Mouse (Mus musculus) hindbrain, embryonic 15.5 days (tissue): ENCODE results near the gene Kcnk18. TPM values are rescaled to one million over a fixed set of nuclear protein-coding genes. Genes with fewer than 3 reads are reported as not detected.

ENCODE experiments used
- ATAC-seq: fragments of 200-750 bp; cut with Nextera tagmentation; 2 replicates; pipeline ENCODE4 v1.8.0; 2017; ENCODE audit warnings: low read depth, moderate number of reproducible peaks, moderate TSS enrichment; ENCODE audit not compliant: low FRiP score
- H3K27ac ChIP-seq: fragments of 300-500 bp; sonication (generic); replicated peaks from 2 replicates; pipeline ENCODE4 v1.5.1; 2015; ENCODE audit warnings: mild to moderate bottlenecking, inconsistent platforms
- H3K27me3 ChIP-seq: fragments of 300-500 bp; sonication (generic); 2 replicates; pipeline ENCODE4 v1.6.1; 2015; ENCODE audit warnings: control low read depth, inconsistent platforms
- H3K36me3 ChIP-seq: fragments of 300-500 bp; sonication (generic); 2 replicates; pipeline ENCODE4 v1.6.1; 2015; ENCODE audit warnings: control low read depth, inconsistent platforms
- H3K4me1 ChIP-seq: fragments of 300-500 bp; sonication (generic); replicated peaks from 2 replicates; pipeline ENCODE4 v1.6.1; 2015; ENCODE audit warnings: control low read depth, inconsistent platforms
- H3K4me2 ChIP-seq: fragments of 300-500 bp; sonication (generic); 2 replicates; pipeline ENCODE4 v1.6.1; 2015; ENCODE audit warnings: moderate library complexity, mild to moderate bottlenecking, inconsistent platforms
- H3K4me3 ChIP-seq: fragments of 300-500 bp; sonication (generic); 2 replicates; pipeline ENCODE4 v1.5.1; 2015; ENCODE audit warnings: mild to moderate bottlenecking, inconsistent platforms
- H3K9ac ChIP-seq: fragments of 300-500 bp; sonication (generic); 2 replicates; pipeline ENCODE4 v1.6.1; 2015; ENCODE audit warnings: inconsistent platforms
- H3K9me3 ChIP-seq: fragments of 300-500 bp; sonication (generic); 2 replicates; pipeline ENCODE4 v1.6.1; 2016; ENCODE audit warnings: control low read depth, inconsistent platforms
- WGBS: fragments of 180-500 bp; shearing (Covaris S2); methylation state at CpG from one replicate; pipeline ENCODE4 v1.1.7; 2015; 5-methylcytosine and 5-hydroxymethylcytosine counted together
- polyA plus RNA-seq: library from polyadenylated mRNA; unstranded; fragments of >200 nt; fragmentation: Nextera tagmentation; extraction: Ambion mirVana; gene quantifications from 2 replicates; pipeline ENCODE4 v1.2.1, GENCODE M21; 2015

Kcnk18 gene
- polyA plus RNA-seq, 1 experiment from 2014 or later, result 0.10 TPM

- Histone ChIP-seq H3K9me3 (no peaks in the 10 kb centered on the region), H3K4me1 (0 out of 2 replicates have a peak, but pooled peaks cover 7% of the 10 kb centered on the region), H3K4me3 (no peak overlapping the region), H3K27me3 (peaks cover 89% of the 10 kb centered on the region), H3K9ac (no peak overlapping the region), H3K36me3 (no peaks in the 10 kb centered on the region), H3K4me2 (no peak overlapping the region), H3K27ac (no peak overlapping the region)
- no peak for ATAC-seq
- 2% methylated on average over 2 of the region's 2 CpGs for WGBS
These were observed 26.5 kb upstream of the Kcnk18 start for GRCm38 (mm10) chr19:59192491-59192890.

GRCm38 (mm10) chr19:59193456-59193855 is 25.6 kb upstream of the Kcnk18 start:
- Histone ChIP-seq H3K4me1 (0 out of 2 replicates have a peak, but pooled peaks cover 7% of the 10 kb centered on the region), H3K9ac (no peak overlapping the region), H3K27ac (no peak overlapping the region), H3K36me3 (no peaks in the 10 kb centered on the region), H3K9me3 (no peaks in the 10 kb centered on the region), H3K4me3 (no peak overlapping the region), H3K27me3 (peaks cover 89% of the 10 kb centered on the region), H3K4me2 (no peak overlapping the region)
- under 1% methylated on average over 10 of the region's 10 CpGs for WGBS
- no peak for ATAC-seq

- Histone ChIP-seq H3K36me3 (no peaks in the 10 kb centered on the region), H3K4me2 (0 out of 2 replicates have a peak overlapping the region, but pooled peaks have one; percentile 3), H3K9me3 (no peaks in the 10 kb centered on the region), H3K27ac (no peak overlapping the region), H3K4me1 (0 out of 2 replicates have a peak, but pooled peaks cover 7% of the 10 kb centered on the region), H3K9ac (no peak overlapping the region), H3K4me3 (no peak overlapping the region), H3K27me3 (peaks cover 87% of the 10 kb centered on the region)
- WGBS, result under 1% methylated on average over 50 of the region's 50 CpGs
- no peak for ATAC-seq
These were observed 24.8 kb upstream of the Kcnk18 start for GRCm38 (mm10) chr19:59193986-59194820.

- WGBS, result 8% methylated on average over 9 of the region's 9 CpGs
- no peak overlapping the region for H3K9ac ChIP-seq
- no peak for ATAC-seq
- H3K4me3 ChIP-seq, result no peak overlapping the region
- no peaks in the 10 kb centered on the region for H3K9me3 ChIP-seq
- no peak overlapping the region for H3K27ac ChIP-seq
- peaks cover 81% of the 10 kb centered on the region for H3K27me3 ChIP-seq
- H3K4me1 ChIP-seq, result 0 out of 2 replicates have a peak, but pooled peaks cover 7% of the 10 kb centered on the region
- H3K4me2 ChIP-seq, result no peak overlapping the region
- no peaks in the 10 kb centered on the region for H3K36me3 ChIP-seq
These were observed 23.7 kb upstream of the Kcnk18 start for GRCm38 (mm10) chr19:59195181-59195770.

- Histone ChIP-seq H3K27me3 (peaks cover 72% of the 10 kb centered on the region), H3K9ac (no peak overlapping the region), H3K27ac (no peak overlapping the region), H3K9me3 (no peaks in the 10 kb centered on the region), H3K4me2 (no peak overlapping the region), H3K4me1 (0 out of 2 replicates have a peak, but pooled peaks cover 7% of the 10 kb centered on the region), H3K4me3 (no peak overlapping the region), H3K36me3 (no peaks in the 10 kb centered on the region)
- peak; percentile 65; the same call in 1 of the 2 replicates for ATAC-seq
- WGBS, result 1% methylated on average over 15 of the region's 15 CpGs
These were observed 22.8 kb upstream of the Kcnk18 start for GRCm38 (mm10) chr19:59196111-59196666.

GRCm38 (mm10) chr19:59198161-59198560 is 20.9 kb upstream of the Kcnk18 start:
- peaks cover 54% of the 10 kb centered on the region for H3K27me3 ChIP-seq
- ATAC-seq, result no peak

GRCm38 (mm10) chr19:59208475-59208874 is 10.5 kb upstream of the Kcnk18 start:
- peak; percentile 72 for ATAC-seq
- H3K36me3 ChIP-seq, result no peaks in the 10 kb centered on the region
- H3K27me3 ChIP-seq, result peaks cover 17% of the 10 kb centered on the region
- no peak overlapping the region for H3K4me3 ChIP-seq
- 32% methylated on average over 5 of the region's 5 CpGs for WGBS
- no peak overlapping the region for H3K27ac ChIP-seq
- no peak overlapping the region for H3K4me2 ChIP-seq
- H3K9me3 ChIP-seq, result no peaks in the 10 kb centered on the region
- H3K9ac ChIP-seq, result no peak overlapping the region
- H3K4me1 ChIP-seq, result no peaks in the 10 kb centered on the region

More at GRCm38 (mm10) chr19:59198161-59198560, 20.9 kb upstream of the Kcnk18 start:
- Histone ChIP-seq H3K4me3 (no peak overlapping the region), H3K4me2 (no peak overlapping the region), H3K36me3 (no peaks in the 10 kb centered on the region), H3K9ac (no peak overlapping the region), H3K27ac (no peak overlapping the region), H3K4me1 (0 out of 2 replicates have a peak, but pooled peaks cover 7% of the 10 kb centered on the region), H3K9me3 (no peaks in the 10 kb centered on the region)
- WGBS, result 45% methylated on average over 7 of the region's 7 CpGs

GRCm38 (mm10) chr19:59208986-59209385 is 10.0 kb upstream of the Kcnk18 start:
- H3K4me1 ChIP-seq, result no peaks in the 10 kb centered on the region
- peaks cover 18% of the 10 kb centered on the region for H3K27me3 ChIP-seq
- no peak overlapping the region for H3K27ac ChIP-seq
- H3K9me3 ChIP-seq, result no peaks in the 10 kb centered on the region
- no peak overlapping the region for H3K4me3 ChIP-seq
- no peak overlapping the region for H3K4me2 ChIP-seq
- no peak overlapping the region for H3K9ac ChIP-seq
- 71% methylated on average over 2 of the region's 2 CpGs for WGBS
- no peak for ATAC-seq
- H3K36me3 ChIP-seq, result no peaks in the 10 kb centered on the region

GRCm38 (mm10) chr19:59216891-59217290 is 2.1 kb upstream of the Kcnk18 start:
- H3K27me3 ChIP-seq, result peaks cover 30% of the 10 kb centered on the region; the same call in 1 of the 2 replicates
- no peak for ATAC-seq
- no peak overlapping the region for H3K4me3 ChIP-seq
- no peak overlapping the region for H3K9ac ChIP-seq
- no peak overlapping the region for H3K4me2 ChIP-seq
- H3K27ac ChIP-seq, result no peak overlapping the region
- H3K4me1 ChIP-seq, result no peaks in the 10 kb centered on the region
- H3K9me3 ChIP-seq, result no peaks in the 10 kb centered on the region
- no peaks in the 10 kb centered on the region for H3K36me3 ChIP-seq
- 62% methylated on average over 3 of the region's 3 CpGs for WGBS

GRCm38 (mm10) chr19:59221131-59221530 is 2.1 kb downstream of the Kcnk18 start:
- WGBS, result 61% methylated on average over 3 of the region's 3 CpGs
- Histone ChIP-seq H3K4me1 (no peaks in the 10 kb centered on the region), H3K4me2 (no peak overlapping the region), H3K4me3 (no peak overlapping the region), H3K36me3 (no peaks in the 10 kb centered on the region), H3K9me3 (no peaks in the 10 kb centered on the region), H3K27ac (no peak overlapping the region), H3K9ac (no peak overlapping the region), H3K27me3 (peaks cover 19% of the 10 kb centered on the region; the same call in 1 of the 2 replicates)
- ATAC-seq, result no peak

- Histone ChIP-seq H3K27me3 (no peaks in the 10 kb centered on the region), H3K4me1 (no peaks in the 10 kb centered on the region), H3K4me2 (no peak overlapping the region), H3K27ac (no peak overlapping the region), H3K9ac (no peak overlapping the region), H3K9me3 (no peaks in the 10 kb centered on the region), H3K4me3 (no peak overlapping the region), H3K36me3 (no peaks in the 10 kb centered on the region)
- WGBS, result 79% methylated on average over 3 of the region's 3 CpGs
- no peak for ATAC-seq
These were observed 9.4 kb downstream of the Kcnk18 start for GRCm38 (mm10) chr19:59228376-59228775.

- 65% methylated on average over 5 of the region's 5 CpGs for WGBS
- no peak overlapping the region for H3K9ac ChIP-seq
These were observed 13.8 kb downstream of the Kcnk18 start for GRCm38 (mm10) chr19:59232786-59233185.

More at GRCm38 (mm10) chr19:59232786-59233185, 13.8 kb downstream of the Kcnk18 start:
- no peak overlapping the region for H3K4me2 ChIP-seq
- H3K4me3 ChIP-seq, result no peak overlapping the region
- no peaks in the 10 kb centered on the region for H3K36me3 ChIP-seq
- ATAC-seq, result no peak
- no peaks in the 10 kb centered on the region for H3K27me3 ChIP-seq
- H3K9me3 ChIP-seq, result no peaks in the 10 kb centered on the region
- no peaks in the 10 kb centered on the region for H3K4me1 ChIP-seq
- no peak overlapping the region for H3K27ac ChIP-seq
